Mouse (Mus musculus) cerebellum, postnatal 14 days (tissue): ENCODE results near the gene Slc4a3.

Experiments used
- DNase-seq, 2 experiments: peaks; one replicate each; pipeline ENCODE4 v3.0.0; 2021; ENCODE audit warnings: mixed read lengths in 2 of 2

The Slc4a3 gene

DNA sequence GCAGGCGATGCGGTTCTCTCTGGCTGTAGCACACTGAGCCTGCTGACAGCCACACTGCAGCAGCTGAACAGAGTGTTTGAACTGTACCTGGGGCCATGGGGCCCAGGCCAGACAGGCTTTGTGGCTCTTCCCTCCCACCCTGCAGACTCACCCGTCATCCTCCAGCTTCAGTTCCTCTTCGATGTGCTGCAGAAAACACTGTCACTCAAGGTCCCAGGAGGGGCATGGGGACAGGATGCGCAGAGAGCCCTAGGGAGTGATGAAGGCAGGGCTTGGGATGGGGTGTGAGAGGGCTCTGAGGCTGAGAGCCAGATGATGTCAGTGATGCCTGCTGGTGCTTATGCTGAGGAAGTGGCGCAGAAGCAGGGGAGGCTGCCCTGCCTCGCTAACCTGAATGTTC is 21.4 kb upstream of the Slc4a3 start:
- DNase-seq = no peak

DNA sequence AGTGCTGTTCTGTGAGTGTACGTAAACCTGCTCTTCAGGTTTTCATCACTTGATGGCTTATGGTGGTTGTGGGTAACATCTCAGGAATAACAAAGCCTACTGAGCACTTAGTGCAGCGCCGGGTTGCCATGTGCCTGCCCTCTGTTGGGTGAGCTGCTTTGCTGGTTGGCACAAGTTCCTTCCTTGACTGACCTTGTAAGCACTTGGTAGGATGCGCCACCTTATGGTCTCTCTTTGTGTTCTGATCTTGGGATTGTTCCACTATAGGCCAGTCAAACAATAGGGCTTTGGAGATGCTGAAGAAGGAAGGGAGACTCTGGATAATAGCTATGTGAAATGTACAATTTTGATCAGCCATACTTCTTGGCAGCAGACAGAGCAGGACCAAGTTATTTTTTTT is 15.5 kb upstream of the Slc4a3 start:
- no peak for DNase-seq

DNA sequence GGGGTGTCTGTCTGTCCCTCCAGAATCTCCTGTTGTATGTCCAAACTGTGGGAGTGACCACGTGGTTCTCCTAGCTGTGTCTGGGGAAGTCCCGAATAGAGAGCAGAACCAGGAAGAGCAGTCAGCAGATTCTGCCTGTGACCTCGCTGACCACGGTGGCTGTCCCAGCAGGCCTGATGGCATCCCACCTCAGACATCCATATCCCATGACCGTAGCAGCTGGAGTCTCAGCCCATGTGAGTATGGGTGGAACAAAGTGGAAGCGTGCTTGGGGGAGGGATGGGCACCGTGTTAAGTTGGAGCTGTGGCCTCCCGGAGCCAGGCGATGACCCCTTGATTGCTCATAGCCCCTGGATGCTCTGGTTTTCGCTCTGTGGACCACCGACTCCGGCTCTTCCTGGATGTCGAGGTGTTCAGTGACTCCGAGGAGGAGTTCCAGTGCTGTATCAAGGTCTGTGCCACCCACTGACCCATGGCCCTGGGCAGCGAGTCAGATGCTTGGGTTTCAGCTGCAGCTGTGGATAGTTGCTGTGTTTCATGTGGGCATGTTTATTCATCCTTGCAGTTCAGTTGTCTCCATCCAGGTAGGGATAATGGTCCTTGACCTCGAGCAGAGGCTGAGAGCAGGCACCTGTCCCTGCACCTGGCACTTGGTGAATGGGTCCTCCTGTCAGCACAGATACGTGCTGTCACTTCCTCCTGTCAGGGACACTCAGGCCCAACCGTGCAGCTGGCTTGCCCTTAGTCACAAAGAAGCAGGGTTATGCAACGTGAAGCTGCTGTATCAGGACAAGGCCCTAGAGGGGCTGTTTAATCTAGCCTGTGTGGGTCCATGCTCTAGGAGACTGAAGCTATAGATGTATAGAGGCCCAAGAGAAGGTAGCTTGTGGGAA is 13.5 kb upstream of the Slc4a3 start:
- DNase-seq = no peak

DNA sequence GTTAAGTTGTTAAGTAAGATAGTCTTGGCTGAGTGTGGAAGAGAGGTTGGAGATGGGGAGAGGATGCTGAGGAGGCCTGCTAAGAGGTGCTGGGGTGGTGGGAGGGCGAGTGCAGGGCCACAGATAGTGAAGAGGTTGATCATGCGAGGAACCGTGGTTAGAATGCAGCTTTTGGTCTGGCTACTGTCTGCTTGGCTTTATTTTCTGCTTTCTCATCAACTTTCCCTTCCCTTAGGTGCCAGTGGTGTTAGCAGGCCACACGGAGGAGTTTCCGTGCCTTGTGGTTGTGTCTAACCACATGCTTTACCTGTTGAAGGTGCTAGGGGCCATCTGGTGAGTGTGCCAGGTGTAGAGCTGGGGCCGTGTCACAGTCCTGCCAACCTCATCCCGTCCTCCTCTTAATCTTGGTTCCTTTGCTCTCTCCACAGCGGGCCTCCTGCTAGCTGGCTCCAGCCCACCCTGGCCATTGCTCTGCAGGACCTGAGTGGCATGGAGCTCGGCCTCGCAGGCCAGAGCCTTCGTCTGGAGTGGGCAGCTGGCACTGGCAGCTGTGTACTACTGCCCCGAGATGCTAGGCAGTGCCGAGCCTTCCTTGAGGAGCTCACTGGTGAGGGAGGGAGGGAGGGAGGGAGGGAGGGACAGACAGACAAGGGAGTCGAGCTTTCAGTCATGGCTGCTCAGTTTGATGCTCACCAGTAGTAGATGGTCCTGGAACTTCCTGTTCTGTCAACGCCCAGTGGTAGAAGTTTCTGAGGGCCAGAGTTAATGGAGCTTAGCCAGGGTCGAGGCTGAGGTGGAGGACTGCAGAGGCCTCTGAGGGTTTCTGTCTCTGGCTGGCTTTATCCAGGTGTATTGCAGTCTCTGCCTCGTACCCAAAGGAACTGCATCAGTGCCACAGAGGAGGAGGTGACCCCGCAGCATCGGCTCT is 12.5 kb upstream of the Slc4a3 start:
- DNase-seq = no peak

DNA sequence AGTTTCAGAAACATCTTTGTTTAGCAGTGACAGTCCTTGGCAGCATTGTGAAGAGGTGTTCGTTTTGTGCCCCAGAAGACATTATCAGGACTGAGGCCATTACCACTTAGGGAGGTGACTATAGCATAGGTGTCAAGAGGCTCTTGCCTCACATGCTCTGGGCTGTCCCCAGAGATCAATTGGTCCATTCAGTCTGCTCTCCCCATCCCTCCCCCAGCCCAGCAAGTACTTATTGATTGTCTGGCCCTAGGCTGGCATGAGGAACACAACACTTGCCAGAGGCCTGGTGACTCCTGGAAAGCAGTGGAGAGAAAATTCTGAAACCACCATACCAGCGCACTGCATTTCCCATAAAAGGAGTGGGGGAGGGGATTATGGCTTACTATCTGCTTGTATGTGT is 8.5 kb upstream of the Slc4a3 start:
- no peak for DNase-seq

DNA sequence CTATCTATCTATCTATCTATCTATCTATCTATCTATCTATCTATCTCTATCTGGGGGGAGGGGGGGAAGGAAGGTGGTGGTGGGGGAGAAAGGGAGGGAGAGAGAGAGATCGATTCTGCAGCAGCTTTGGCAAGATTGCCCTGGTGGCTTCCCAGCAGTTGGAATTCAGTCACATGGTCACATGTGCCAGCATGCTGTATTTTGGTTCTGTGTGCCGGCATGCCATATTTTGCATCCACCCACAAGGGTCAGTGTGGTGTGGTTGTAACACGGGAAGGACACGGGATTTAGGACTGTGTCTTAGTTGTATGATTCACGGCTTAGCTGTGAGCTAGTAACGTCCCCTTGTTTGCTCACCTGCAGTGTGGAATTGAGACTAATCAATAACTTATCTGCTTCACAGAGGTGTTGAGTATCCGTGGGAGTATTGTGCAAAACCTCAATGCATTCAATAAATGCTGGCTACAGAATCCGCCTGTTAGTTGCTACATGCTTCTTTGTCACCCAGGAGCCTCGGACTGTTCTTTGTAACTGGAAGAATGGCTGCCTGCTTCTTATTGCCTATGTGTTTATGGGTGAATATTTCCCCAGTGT is 7.4 kb upstream of the Slc4a3 start:
- DNase-seq = no peak

DNA sequence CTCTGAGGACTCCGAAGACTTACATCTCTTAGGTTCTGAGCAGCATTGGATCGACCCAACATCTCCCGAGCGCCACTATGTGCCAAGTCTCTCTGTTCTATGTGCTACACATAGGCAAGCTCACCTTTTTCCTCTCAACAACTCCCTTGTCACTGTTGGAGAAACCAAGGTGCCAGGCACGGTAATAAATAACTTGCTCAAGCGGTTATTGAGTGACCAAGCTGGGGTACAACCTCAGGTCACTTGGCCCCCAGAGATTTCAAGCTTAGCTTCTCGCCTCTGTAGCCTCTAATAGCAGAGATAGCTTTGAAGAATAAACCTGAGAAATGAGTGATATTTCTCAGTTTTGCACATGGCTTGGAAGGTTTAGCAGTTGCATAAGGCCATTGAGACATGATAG is 4.6 kb upstream of the Slc4a3 start:
- DNase-seq = no peak

DNA sequence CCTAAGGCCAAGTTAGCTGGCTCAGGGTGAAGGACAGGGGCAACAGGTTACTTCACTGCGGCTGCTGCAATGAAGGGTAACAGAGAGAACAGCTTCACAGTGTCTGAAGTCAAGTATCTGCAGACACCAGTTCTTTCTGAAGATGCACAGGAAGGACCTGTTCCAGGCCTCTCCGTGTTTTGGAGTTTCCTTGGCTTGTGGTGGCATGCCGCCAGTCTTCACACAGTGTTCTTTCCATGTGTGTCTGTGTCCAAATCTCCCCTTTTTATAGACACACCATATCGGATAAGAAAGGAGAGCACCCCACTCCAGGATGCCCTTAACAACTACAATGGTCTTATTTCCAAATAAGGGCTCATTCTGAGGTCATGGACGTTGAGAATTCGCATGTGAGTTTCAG is 1.7 kb upstream of the Slc4a3 start:
- DNase-seq = no peak

DNA sequence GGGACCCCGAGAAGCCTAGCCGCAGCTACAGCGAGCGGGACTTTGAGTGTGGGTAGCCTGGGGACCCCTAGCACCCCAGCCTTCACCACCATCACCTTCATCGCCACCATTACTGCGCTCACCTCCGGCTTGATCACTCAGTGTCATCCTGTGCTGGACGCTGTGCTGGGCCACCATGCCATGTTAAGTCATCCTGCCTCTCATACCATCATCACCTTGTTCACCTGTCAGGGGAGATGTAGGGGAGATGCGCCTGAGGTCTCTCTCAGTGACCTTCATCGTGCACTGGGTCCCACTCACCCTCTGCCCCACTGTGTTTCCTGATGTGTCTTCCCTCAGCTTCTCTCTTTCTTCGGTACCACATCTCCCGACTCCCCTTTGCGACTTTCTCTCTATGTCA is 1.3 kb downstream of the Slc4a3 start:
- no peak for DNase-seq

DNA sequence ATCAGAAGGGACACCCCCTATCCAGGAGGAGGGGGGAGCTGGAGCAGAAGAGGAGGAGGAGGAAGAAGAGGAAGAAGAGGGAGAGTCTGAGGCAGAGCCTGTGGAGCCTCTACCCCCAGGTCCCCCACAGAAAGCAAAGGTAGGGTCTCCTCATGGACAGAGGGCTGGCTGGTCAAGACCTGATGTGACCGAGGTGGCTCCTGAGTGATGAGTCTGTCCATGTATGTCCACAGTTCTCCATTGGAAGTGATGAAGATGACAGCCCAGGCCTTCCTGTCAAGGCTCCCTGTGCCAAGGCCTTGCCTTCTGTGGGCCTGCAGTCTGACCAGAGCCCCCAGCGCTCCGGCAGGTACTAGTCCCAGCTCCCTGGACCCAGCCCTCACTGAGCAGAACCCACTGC is 2.0 kb downstream of the Slc4a3 start:
- no peak for DNase-seq

DNA sequence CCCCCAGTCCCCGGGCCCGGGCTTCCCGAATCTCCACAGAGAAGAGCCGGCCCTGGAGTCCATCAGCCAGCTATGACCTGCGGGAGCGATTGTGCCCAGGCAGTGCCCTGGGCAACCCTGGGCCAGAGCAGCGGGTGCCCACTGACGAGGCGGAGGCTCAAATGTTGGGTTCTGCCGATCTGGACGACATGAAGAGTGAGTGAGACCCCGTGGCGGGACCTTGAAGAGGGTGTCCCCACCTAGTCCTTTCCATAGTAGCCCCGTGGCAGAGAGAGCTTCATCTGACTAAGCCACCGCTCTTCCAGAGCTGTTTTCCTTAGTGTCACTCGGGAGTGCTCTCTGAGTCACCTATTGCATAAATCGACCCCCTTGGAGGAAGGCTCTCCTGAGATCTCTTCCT is 2.8 kb downstream of the Slc4a3 start:
- no peak for DNase-seq

DNA sequence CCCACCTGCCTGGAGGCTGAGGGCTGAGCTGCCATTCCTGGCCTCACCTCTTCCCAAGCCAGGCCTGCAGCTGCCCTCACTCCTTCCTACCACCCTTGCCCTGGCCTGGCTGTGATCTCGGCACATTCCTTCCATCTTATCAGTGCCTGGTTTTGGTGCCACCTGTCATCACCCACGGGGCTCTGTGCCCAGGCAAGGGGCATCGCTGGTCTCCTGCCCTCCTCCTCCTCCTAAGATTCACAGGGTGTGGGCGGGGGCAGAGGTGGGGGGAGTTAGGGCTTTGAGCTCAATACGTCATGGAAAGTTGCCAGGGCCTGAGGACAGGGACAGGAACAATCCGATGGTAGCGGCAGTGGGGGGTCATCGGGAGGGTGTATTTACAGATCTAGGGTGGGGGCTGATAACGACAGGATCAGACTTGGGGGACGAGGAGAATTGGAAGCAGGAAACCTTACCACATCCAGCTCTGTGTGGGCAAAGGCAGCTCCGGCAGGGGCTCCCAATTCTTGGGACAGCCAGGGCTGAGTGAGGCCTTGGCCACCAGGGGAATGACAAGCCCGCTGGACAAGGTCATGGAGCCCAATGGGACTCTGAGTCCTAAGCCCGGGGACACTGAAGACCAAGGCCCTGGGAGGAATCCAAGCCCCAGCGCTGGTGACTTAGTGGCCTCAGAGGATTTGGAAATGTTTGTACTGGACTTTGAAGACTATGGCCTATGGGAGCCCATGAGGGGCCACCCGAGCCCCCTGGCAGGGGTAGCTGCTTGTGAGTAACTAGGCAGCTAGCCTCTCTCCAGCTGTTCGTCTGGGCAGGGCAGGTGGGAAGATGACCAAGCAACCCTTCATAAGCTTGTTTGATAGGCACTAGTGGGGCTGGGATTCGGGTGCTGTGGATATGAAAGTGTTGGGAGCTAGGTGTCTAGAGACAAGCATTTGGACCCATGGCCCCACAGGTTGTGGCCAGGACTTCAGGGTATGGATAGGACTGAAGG is 3.5 kb downstream of the Slc4a3 start:
- DNase-seq = no peak

DNA sequence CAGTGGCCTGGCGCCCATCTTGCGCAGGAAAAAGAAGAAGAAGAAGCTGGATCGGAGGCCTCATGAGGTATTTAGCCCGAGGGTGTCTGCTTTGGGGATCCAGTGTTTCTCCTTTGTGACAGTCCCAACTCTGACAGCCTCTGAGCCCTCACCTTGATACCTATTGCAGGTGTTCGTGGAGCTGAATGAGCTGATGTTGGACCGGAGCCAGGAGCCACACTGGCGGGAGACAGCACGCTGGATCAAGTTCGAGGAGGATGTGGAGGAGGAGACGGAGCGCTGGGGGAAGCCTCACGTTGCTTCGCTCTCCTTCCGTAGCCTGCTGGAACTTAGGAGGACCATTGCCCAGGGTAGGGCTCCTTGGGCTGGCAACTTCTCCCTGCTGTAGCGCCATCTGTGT is 4.5 kb downstream of the Slc4a3 start:
- DNase-seq = no peak

DNA sequence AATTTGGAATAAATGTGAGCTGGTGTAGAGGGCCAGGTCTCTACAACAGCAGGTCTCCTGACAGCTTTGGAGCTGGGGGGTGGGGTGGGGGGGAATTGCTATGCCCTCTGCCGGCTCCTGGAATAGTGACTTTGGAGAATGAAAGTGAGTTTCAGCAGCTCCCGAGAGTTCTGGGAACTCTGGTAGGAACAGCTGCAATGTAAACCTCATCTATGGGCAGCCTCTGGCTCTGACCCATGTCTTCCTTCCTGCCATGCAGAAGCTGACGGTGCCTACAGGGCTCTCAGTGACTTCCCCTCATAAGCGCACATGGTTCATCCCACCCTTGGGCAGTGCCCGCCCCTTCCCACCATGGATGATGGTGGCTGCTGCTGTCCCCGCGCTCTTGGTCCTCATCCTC is 9.6 kb downstream of the Slc4a3 start:
- DNase-seq = no peak

DNA sequence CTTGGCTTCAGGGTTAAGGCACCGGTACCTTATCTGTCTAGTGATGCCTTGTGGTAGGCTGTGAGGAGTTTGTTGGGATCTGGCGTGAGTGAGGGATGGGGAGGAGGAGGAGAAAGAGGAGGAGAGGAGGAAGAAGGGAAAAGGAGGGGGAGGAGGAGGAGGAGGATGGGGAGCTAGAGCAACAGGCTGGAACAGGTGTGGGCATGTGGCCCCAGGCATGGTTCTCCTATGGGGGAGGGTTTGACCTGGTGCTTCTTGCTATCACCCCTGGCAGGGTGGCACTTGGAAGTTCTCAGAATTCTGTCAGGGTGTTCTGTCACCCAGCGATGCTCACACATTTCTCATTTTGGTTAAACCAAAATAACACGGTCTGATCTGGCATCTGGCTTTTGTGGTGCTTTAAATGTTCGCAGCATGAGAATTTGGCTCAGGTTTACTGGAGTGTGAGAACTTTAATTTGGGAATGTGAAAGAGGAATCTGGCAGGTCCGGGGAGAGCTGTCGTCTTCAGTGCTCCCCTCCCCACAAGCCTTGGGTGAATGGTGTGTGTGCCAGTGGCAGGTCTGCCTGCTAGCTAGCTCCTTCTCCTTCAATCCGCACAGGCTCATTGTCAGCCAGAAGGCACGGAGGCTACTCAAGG is 10.2 kb downstream of the Slc4a3 start:
- DNase-seq = no peak

DNA sequence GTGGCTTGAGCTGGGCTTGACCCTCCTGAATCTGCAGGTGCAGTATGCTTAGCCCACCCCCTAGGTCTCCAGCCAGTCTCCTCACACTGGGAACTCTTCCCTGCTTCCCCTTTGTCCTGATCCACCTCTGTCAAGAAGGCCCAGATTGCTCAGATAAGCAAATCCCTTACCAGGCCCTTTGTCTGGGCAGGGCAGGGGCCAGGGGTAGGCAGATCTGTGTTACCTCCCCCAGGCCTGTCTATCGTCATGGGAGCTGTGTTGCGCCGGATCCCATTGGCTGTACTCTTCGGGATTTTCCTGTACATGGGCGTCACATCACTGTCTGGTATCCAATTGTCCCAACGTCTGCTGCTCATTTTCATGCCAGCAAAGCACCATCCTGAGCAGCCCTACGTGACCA is 11.0 kb downstream of the Slc4a3 start:
- no peak for DNase-seq

DNA sequence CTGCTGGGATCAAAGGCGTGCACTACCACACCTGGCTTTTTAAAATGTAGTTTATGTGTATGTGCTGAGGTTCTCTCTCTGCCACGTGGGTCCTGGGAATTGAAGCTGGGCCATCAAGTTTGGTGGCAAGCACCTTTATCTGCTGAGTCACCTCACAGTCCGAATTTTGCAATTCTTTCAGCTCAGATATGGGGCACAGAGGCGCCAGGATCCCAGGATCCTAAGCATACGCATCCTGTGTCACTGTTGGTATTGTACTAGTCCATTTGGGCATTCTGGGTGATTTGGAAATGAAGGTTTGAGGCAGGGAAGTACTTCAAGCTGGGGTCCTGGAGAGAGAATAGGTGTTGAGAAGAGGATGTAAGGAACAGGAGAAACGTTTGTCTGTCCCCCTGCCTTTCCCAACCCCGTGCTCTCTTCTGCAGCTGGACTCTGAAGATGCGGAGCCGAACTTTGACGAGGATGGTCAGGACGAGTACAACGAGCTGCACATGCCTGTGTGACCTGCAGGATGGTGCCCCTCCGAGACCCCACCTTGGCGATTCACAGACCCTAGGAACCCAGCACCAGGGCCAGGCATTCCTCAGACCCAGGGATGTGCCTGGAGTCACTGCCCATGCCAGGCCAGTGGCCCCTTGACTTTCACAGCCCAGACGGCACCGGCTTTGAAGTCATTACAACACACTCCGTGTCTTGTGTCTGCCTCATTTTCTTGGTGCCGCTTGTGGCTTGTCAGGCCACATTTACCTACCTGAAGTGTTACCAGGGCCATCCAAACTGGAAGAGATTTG is 12.5 kb downstream of the Slc4a3 start:
- DNase-seq = no peak

DNA sequence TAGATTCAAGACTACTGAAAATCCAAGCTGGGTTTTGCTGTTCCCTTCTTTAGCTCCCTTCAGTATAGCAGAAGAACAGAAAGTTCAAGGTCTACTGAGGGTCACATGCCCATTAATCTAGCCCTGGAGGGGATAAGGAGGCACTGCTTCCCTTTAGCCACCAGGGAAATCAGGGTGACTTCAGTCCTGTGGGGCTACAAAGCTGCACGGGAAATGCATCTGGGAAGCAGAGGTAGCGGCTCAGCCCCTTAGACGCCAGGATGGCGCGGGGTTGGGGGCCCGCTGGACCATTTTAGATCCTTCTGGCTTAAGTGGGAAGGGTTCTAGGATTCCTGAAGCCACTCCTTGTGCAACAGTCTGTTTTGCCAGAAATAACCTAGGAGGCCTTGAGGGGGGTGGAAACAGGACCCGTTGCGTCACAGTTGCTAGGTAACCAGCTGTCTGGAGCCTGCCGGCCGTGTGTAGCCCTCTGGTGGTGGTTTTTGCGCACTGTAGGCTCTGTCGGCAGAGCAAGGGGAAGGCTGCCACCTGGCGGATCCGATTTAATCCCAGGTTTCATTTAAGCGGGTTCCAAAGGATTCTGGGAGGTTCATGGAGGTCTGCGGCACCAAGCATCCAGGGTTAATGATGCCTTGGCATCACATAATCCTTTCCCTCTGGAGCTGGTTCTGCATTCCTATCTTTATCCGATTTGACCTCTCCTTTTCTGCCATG is 13.3 kb downstream of the Slc4a3 start:
- peak; percentile 98 for DNase-seq

DNA sequence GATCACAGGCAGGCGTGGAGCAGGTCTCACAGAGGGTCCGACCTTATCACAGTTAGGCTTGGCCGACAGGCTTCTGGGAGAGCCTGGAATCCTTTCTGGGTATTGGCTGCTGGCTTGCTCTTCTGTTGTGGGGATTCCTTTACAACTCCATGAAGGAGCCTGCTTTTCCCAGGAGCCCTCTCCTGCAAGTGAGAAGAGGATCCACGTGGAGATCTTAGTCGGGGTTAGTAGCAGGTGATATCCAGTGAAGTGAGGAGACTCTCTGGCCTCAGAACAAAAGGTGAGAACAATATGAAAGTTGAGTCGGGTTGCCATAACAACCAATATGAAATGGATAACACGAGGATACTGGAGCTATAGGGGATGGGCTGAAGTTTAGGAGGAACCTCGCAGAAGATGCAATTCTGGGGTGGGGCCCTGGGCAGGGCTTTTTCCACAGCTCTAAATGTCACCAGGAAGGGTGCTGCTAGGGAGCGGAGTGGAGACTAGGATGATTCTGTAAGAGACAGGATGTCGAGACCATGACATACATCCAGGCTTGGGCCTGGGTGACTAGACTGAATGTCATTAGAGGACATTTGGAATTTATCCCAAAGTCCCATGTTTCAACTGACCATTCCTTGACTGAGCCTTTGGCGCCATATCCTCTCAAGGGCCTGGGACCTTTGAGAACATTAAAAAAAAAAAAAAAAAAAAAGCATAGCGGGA is 14.3 kb downstream of the Slc4a3 start:
- DNase-seq = no peak
